In the genomic region with DNA sequence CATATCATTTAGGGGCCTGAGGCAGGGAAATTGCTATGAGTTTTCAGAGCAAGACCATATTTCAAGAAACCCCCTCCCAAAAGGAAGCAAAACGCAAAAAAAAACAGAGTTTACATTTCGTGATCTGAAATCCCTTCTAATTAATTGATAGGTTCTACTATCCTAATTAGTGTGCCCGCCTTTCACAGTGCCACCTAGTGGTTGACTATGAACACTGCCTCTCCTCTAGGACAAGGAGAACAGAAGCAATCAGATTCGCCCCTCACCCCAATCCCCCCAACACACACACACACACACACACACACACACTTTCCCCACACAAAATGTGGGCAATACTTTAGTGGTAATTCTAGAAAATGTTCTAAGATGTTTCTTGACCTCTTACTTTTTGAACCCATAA, we compare ENCODE assay signal across 8 mouse cellular contexts. TPM values are rescaled to one million over a fixed set of nuclear protein-coding genes. Genes with fewer than 3 reads are reported as not detected.
A peak's percentile ranks its signal among the peaks of the same experiment; 100 is the strongest.
DNase-seq lines count a peak whose midpoint lies in the region; TF ChIP-seq lines count a peak whose summit lies in the region.

No protein-coding gene starts in this region.

- H3K36me3 ChIP-seq in heart, adult 2 months (ENCODE audit: control insufficient read depth, insufficient read depth, low read length) = no peaks in the 10 kb centered on the region
- no peaks in the 10 kb centered on the region for H3K36me3 ChIP-seq in thymus, adult 2 months (ENCODE audit: control insufficient read depth, insufficient read depth, low read length)
- no peaks in the 10 kb centered on the region for H3K36me3 ChIP-seq in limb, embryonic 10.5 days
- H3K36me3 ChIP-seq in splenic B cell, adult 2 months (ENCODE audit: control insufficient read depth, insufficient read depth, low read length, poor library complexity, severe bottlenecking) = no peaks in the 10 kb centered on the region

- H3K4me3 ChIP-seq in heart, adult 2 months = no peak overlapping the region
- H3K4me3 ChIP-seq in thymus, adult 2 months (ENCODE audit: control insufficient read depth, insufficient read depth, low read length) = no peak overlapping the region
- no peak overlapping the region for H3K4me3 ChIP-seq in limb, embryonic 10.5 days

- no peak overlapping the region for H3K27ac ChIP-seq in heart, adult 2 months
- H3K27ac ChIP-seq in thymus, adult 2 months (ENCODE audit: control insufficient read depth, insufficient read depth, low read length) = no peak overlapping the region
- H3K27ac ChIP-seq in limb, embryonic 10.5 days = no peak overlapping the region

- WGBS in heart, adult 2 months = 3% methylated on average over 4 of the region's 4 CpGs
- 6% methylated on average over 4 of the region's 4 CpGs for WGBS in thymus, adult 2 months
- WGBS in limb, embryonic 10.5 days = 13% methylated on average over 4 of the region's 4 CpGs

- peak; percentile 80 for TF ChIP-seq CTCF in heart, adult 2 months (IDR thresholded peaks at IDR 0.05)
- TF ChIP-seq CTCF in thymus, adult 2 months (IDR thresholded peaks at IDR 0.05; ENCODE audit: borderline replicate concordance, control insufficient read depth, extremely low read depth, insufficient read depth, low read length, poor library complexity) = no peak

- H3K79me2 ChIP-seq in heart, adult 2 months (replicated peaks; ENCODE audit: control insufficient read depth, insufficient read depth, low read length) = no peaks in the 10 kb centered on the region

- TF ChIP-seq EP300 in heart, adult 2 months (IDR thresholded peaks at IDR 0.05; ENCODE audit: insufficient read depth, low read depth, low read length) = no peak

- no peaks in the 10 kb centered on the region; the same call in 1 of the 2 replicates for H3K4me1 ChIP-seq in heart, adult 2 months (ENCODE audit: control insufficient read depth, insufficient read depth, low read length)
- H3K4me1 ChIP-seq in thymus, adult 2 months (replicated peaks; ENCODE audit: control insufficient read depth, insufficient read depth, low read length) = no peaks in the 10 kb centered on the region
- H3K4me1 ChIP-seq in limb, embryonic 10.5 days = peaks cover 6% of the 10 kb centered on the region; the same call in 1 of the 2 replicates

- intact Hi-C loops in heart, adult 2 months (cut with DNase I) = loop anchor here (1.0 kb wide), 1 partner anchor 34 kb away; no protein-coding TSS in a partner anchor
- intact Hi-C loops in heart, postnatal 25 days (cut with DNase I) = no loop called here

- TF ChIP-seq POLR2A in heart, adult 2 months (IDR thresholded peaks at IDR 0.05; ENCODE audit: insufficient read depth, low read depth, low read length) = no peak
- no peak for TF ChIP-seq POLR2A in thymus, adult 2 months (IDR thresholded peaks at IDR 0.05; ENCODE audit: control insufficient read depth, extremely low read depth, insufficient read depth, low read length, poor library complexity)

- no peaks in the 10 kb centered on the region for H3K9me3 ChIP-seq in limb, embryonic 10.5 days (replicated peaks)

- DNase-seq in heart, adult 2 months = no peak
- DNase-seq in heart, postnatal 25 days (ENCODE audit: low spot score) = no peak
- DNase-seq in thymus, adult 2 months = peak; percentile 47
- no peak for DNase-seq in thymus, adult 18-20 months
- DNase-seq in cerebellum, postnatal 36 days = peak; percentile 47 to 48
- peak; percentile 53 for DNase-seq in limb, embryonic 10.5 days (ENCODE audit: low spot score)
- peak; percentile 71 for DNase-seq in splenic B cell, adult 2 months (ENCODE audit: low read depth, low spot score)
- no peak for DNase-seq in left cerebral cortex, adult 8-10 months (ENCODE audit: low spot score in 2 of 2)

- H3K27me3 ChIP-seq in heart, adult 2 months (ENCODE audit: control insufficient read depth, insufficient read depth, low read length) = no peaks in the 10 kb centered on the region
- H3K27me3 ChIP-seq in thymus, adult 2 months (ENCODE audit: control insufficient read depth, insufficient read depth, low read length) = no peaks in the 10 kb centered on the region
- 0 out of 2 replicates have a peak, but pooled peaks cover 9% of the 10 kb centered on the region for H3K27me3 ChIP-seq in limb, embryonic 10.5 days (ENCODE audit: low read depth, poor library complexity, severe bottlenecking)
- no peaks in the 10 kb centered on the region for H3K27me3 ChIP-seq in splenic B cell, adult 2 months (ENCODE audit: control insufficient read depth, insufficient read depth, low read length, poor library complexity, severe bottlenecking)

- H3K9ac ChIP-seq in heart, adult 2 months (ENCODE audit: low read depth, low read length) = no peak overlapping the region

RNA-seq across cellular contexts. Expression of a gene that starts 9.2 kb away (rescaled TPM):
- total RNA-seq in heart, adult 2 months (2021) = 10 to 100 TPM; 73.6 to 96.1 TPM
- polyA plus RNA-seq in heart, adult 2 months (2012; rRNA removed) = 61.8 and 65.1 TPM in 2 replicates
- 10 to 100 TPM; 81.2 to 82.7 TPM for total RNA-seq in heart, postnatal 25 days (2021)
- 107 and 124 TPM in 2 replicates for polyA plus RNA-seq in thymus, adult 2 months (2012; rRNA removed)
- 14.3 and 15.5 TPM in 2 replicates for polyA plus RNA-seq in limb, embryonic 10.5 days (2016; fragmentation: Nextera tagmentation; extraction: Ambion mirVana)
- total RNA-seq in left cerebral cortex, adult 8-10 months (2022) = 10 to 100 TPM; 53.6 to 58.0 (median 54.3) TPM

RNA-seq across cellular contexts. Expression of a gene that starts 25.4 kb away (rescaled TPM):
- 10 to 100 TPM; 17.0 to 17.4 TPM for total RNA-seq in heart, adult 2 months (2021)
- 21.4 and 21.5 TPM in 2 replicates for polyA plus RNA-seq in heart, adult 2 months (2012; rRNA removed)
- 10 to 100 TPM; 16.3 to 20.0 TPM for total RNA-seq in heart, postnatal 25 days (2021)
- 77.9 and 89.8 TPM in 2 replicates for polyA plus RNA-seq in thymus, adult 2 months (2012; rRNA removed)
- polyA plus RNA-seq in limb, embryonic 10.5 days (2016; fragmentation: Nextera tagmentation; extraction: Ambion mirVana) = 8.7 and 9.0 TPM in 2 replicates
- 10 to 100 TPM; 52.8 to 59.1 (median 55.7) TPM for total RNA-seq in left cerebral cortex, adult 8-10 months (2022)

Comparison
In these comparisons a context has a peak if more than half of its experiments do, and no peak if none do; other contexts are left out.
1. DNase-seq: peak in thymus, adult 2 months (single experiment), cerebellum, postnatal 36 days (2 of 2), limb, embryonic 10.5 days (single experiment) and splenic B cell, adult 2 months (single experiment); none in heart, adult 2 months (0 of 2), heart, postnatal 25 days (single experiment), thymus, adult 18-20 months (0 of 2) and left cerebral cortex, adult 8-10 months (0 of 2).